Mouse (Mus musculus): ENCODE data around the gene Zfp57. TPM values are rescaled to one million over a fixed set of nuclear protein-coding genes. Genes with fewer than 3 reads are reported as not detected.
"Not testable (repeated sequence)": the region's sequence is repeated elsewhere in the genome, so short reads cannot be mapped to it uniquely, and the experiment has no call there.

Zfp57 gene
- total and polyA plus RNA-seq, 2 experiments from 2014 or later: 148 to 208 TPM

DNA sequence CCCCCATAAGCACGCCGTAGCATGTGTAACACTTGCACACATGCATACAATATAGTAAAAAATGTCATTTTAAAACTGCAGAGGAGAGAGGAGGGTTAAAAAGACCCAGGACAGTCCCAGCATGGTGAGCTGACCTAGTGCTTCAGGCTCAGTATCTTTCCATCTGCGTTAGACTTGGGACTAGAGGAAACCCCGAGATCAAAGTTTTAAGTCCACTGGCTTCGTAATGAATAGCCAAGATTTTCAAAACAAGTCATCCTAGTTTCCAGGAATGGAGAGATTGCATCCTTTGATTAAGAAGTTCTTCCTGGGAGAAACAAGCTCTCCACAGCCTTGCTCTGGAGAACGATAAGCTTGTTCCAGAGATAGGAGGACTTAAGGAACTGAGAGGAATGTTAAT, 7.2 kb downstream of the Zfp57 start:
- DNase-seq (no peak), ATAC-seq (no peak)
- no peak overlapping the region for H3K27ac ChIP-seq (ENCODE audit: low read depth, low read length)
- no peaks in the 10 kb centered on the region for H3K9me3 ChIP-seq (ENCODE audit: low read length)
- no peak overlapping the region for H3K4me3 ChIP-seq (ENCODE audit: low read depth, low read length)
- TF ChIP-seq CTCF (IDR thresholded peaks at IDR 0.05; ENCODE audit: low read depth): no peak
- peaks cover 7% of the 10 kb centered on the region; the same call in 1 of the 2 replicates for H3K4me1 ChIP-seq (ENCODE audit: insufficient read depth)
- no peak overlapping the region for H3K9ac ChIP-seq
- H3K36me3 ChIP-seq (ENCODE audit: insufficient read depth): peaks cover 65% of the 10 kb centered on the region
- WGBS: 92% methylated on average over 6 of the region's 6 CpGs
- H3K27me3 ChIP-seq (ENCODE audit: insufficient read depth, low read length): no peaks in the 10 kb centered on the region
- no peak overlapping the region for H3K4me2 ChIP-seq (ENCODE audit: low read depth)

DNA sequence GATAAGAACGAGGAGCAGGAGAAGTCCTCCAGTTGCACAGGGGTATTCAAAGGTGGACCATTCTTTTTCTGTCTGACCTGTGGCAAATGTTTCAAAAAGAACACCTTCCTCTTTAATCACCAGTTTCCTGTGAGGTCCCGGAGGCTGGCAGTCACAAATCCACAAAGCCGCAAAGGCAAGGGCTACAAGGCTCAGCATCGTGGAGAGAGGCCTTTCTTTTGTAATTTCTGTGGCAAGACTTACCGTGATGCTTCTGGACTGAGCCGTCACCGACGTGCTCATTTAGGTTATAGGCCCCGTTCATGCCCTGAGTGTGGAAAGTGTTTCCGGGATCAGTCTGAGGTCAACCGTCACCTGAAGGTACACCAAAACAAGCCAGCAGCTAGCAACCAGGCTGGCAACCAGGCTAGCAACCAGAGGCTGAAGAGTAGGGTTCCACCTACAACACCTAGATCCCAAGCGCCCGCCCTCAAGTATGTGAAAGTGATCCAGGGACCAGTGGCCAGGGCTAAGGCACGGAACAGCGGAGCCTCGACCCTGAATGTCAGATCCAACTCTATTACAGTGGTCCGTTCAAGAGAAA, 8.6 kb downstream of the Zfp57 start:
- Histone ChIP-seq H3K9me3 (ENCODE audit: low read length) (no peaks in the 10 kb centered on the region), H3K4me3 (ENCODE audit: low read depth, low read length) (no peak overlapping the region), H3K4me2 (ENCODE audit: low read depth) (no peak overlapping the region), H3K36me3 (ENCODE audit: insufficient read depth) (peaks cover 63% of the 10 kb centered on the region), H3K9ac (no peak overlapping the region), H3K4me1 (ENCODE audit: insufficient read depth) (peaks cover 5% of the 10 kb centered on the region; the same call in 1 of the 2 replicates), H3K27me3 (ENCODE audit: insufficient read depth, low read length) (no peaks in the 10 kb centered on the region), H3K27ac (ENCODE audit: low read depth, low read length) (no peak overlapping the region)
- no peak for ATAC-seq
- TF ChIP-seq CTCF (IDR thresholded peaks at IDR 0.05; ENCODE audit: low read depth): no peak
- no peak for DNase-seq
- 94% methylated on average over 17 of the region's 17 CpGs for WGBS

DNA sequence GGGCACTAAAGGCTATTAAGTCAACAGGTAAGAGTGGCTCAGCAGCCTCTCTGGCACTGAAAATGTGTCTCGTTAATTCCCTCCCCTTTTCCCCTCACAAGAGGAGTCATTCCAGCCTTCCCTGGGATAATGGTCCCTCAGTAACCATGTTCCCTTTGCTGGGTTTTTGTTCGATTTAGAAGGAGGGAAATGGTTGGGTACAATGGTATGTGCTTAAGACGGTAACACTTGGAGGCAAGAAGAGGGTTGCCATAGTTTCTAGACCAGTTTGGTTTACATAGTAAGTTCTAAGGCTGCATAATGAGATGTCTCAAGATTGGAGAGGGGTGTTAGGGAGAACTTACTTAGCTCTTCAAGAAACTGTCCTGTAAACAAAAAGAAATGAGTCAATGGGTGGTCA, 10.8 kb downstream of the Zfp57 start:
- Histone ChIP-seq H3K27ac (ENCODE audit: low read depth, low read length) (no peak overlapping the region), H3K4me1 (ENCODE audit: insufficient read depth) (no peaks in the 10 kb centered on the region), H3K9me3 (ENCODE audit: low read length) (no peaks in the 10 kb centered on the region), H3K36me3 (ENCODE audit: insufficient read depth) (peaks cover 47% of the 10 kb centered on the region), H3K4me2 (ENCODE audit: low read depth) (no peak overlapping the region), H3K4me3 (ENCODE audit: low read depth, low read length) (no peak overlapping the region), H3K27me3 (ENCODE audit: insufficient read depth, low read length) (no peaks in the 10 kb centered on the region), H3K9ac (no peak overlapping the region)
- DNase-seq: no peak
- TF ChIP-seq CTCF (IDR thresholded peaks at IDR 0.05; ENCODE audit: low read depth): no peak
- ATAC-seq: no peak; the same call in 1 of the 2 replicates
- WGBS: 66% methylated on average over 3 of the region's 3 CpGs

- ATAC-seq (peak; percentile 30; the same call in 1 of the 2 replicates), DNase-seq (no peak)
- Histone ChIP-seq H3K9ac (no peak overlapping the region), H3K36me3 (ENCODE audit: insufficient read depth) (peaks cover 44% of the 10 kb centered on the region), H3K4me1 (ENCODE audit: insufficient read depth) (no peaks in the 10 kb centered on the region), H3K4me3 (ENCODE audit: low read depth, low read length) (no peak overlapping the region), H3K27ac (ENCODE audit: low read depth, low read length) (no peak overlapping the region), H3K27me3 (ENCODE audit: insufficient read depth, low read length) (no peaks in the 10 kb centered on the region), H3K4me2 (ENCODE audit: low read depth) (no peak overlapping the region), H3K9me3 (ENCODE audit: low read length) (no peaks in the 10 kb centered on the region)
- no peak for TF ChIP-seq CTCF (IDR thresholded peaks at IDR 0.05; ENCODE audit: low read depth)
- 78% methylated on average over 5 of the region's 5 CpGs for WGBS
Measured at GRCm38 (mm10) chr17:37012141-37012540, 11.2 kb downstream of the Zfp57 start.

- H3K4me2 ChIP-seq (ENCODE audit: low read depth): no peak overlapping the region
- H3K36me3 ChIP-seq (ENCODE audit: insufficient read depth): 0 out of 2 replicates have a peak, but pooled peaks cover 3% of the 10 kb centered on the region
- TF ChIP-seq CTCF (IDR thresholded peaks at IDR 0.05; ENCODE audit: low read depth): no peak
- no peak overlapping the region for H3K9ac ChIP-seq
- no peak overlapping the region for H3K27ac ChIP-seq (ENCODE audit: low read depth, low read length)
- DNase-seq: no peak
- no peaks in the 10 kb centered on the region for H3K27me3 ChIP-seq (ENCODE audit: insufficient read depth, low read length)
- no peaks in the 10 kb centered on the region for H3K9me3 ChIP-seq (ENCODE audit: low read length)
- H3K4me3 ChIP-seq (ENCODE audit: low read depth, low read length): no peak overlapping the region
- H3K4me1 ChIP-seq (ENCODE audit: insufficient read depth): no peaks in the 10 kb centered on the region
- no peak for ATAC-seq
Measured at GRCm38 (mm10) chr17:37016333-37016732, 15.4 kb downstream of the Zfp57 start.

GRCm38 (mm10) chr17:37018328-37018727, 17.4 kb downstream of the Zfp57 start:
- no peak for TF ChIP-seq CTCF (IDR thresholded peaks at IDR 0.05; ENCODE audit: low read depth)
- Histone ChIP-seq H3K9me3 (ENCODE audit: low read length) (no peaks in the 10 kb centered on the region), H3K36me3 (ENCODE audit: insufficient read depth) (no peaks in the 10 kb centered on the region), H3K27ac (ENCODE audit: low read depth, low read length) (no peak overlapping the region), H3K4me3 (ENCODE audit: low read depth, low read length) (no peak overlapping the region), H3K4me2 (ENCODE audit: low read depth) (no peak overlapping the region), H3K27me3 (ENCODE audit: insufficient read depth, low read length) (no peaks in the 10 kb centered on the region), H3K4me1 (ENCODE audit: insufficient read depth) (no peaks in the 10 kb centered on the region), H3K9ac (no peak overlapping the region)
- 42% methylated on average over 3 of the region's 3 CpGs for WGBS
- DNase-seq: no peak
- no peak for ATAC-seq

- H3K36me3 ChIP-seq (ENCODE audit: insufficient read depth): not testable (repeated sequence)
Measured at GRCm38 (mm10) chr17:37019242-37019641, 18.3 kb downstream of the Zfp57 start.

More at GRCm38 (mm10) chr17:37019242-37019641, 18.3 kb downstream of the Zfp57 start:
- H3K4me1 ChIP-seq (ENCODE audit: insufficient read depth); H3K27me3 ChIP-seq (ENCODE audit: insufficient read depth, low read length); H3K9me3 ChIP-seq (ENCODE audit: low read length); H3K27ac ChIP-seq (ENCODE audit: low read depth, low read length); DNase-seq; ATAC-seq; H3K4me3 ChIP-seq (ENCODE audit: low read depth, low read length); H3K9ac ChIP-seq; H3K4me2 ChIP-seq (ENCODE audit: low read depth): not testable (repeated sequence)
- 95% methylated on average over 5 of the region's 5 CpGs for WGBS
